Mouse (Mus musculus): ENCODE results near the gene Gm11437.

DNA sequence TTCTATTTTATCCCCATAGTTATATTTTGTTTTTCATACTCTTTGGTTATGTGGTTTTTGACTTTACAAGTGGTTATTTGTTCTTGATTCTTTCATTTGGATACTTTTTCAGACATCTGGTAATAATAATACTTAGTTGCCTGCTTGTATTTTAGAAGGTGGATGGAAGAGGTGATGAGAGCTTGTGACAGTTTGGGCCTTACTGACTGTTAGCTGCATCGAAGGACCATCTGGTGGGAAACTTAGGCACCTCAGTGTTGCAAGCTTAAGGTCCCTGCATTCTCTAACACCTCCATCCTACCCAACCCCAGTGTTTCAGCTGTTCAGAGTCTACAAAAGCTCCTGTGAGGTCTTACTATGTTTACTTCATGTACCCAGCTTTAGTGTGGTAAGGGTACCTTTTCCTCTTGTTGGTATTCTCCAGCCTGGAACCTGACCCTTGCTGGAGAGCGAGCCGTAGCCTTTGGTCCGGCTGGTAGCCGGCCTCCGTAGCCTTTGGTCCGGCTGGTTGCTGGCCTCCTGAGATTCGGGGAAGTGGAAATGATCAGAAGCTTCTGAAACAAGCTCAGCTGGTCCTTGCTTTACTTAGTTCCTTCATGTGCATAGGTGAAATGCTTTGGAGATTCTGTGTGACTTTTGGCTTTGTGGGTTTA, 23.4 kb upstream of the Gm11437 start:
- TF ChIP-seq CTCF (IDR thresholded peaks at IDR 0.05; ENCODE audit: low read depth), result no peak
- no peak for TF ChIP-seq EP300 (IDR thresholded peaks at IDR 0.05; ENCODE audit: low read depth)
